Mouse (Mus musculus): ENCODE data around the gene Poldip3. TPM values are rescaled to one million over a fixed set of nuclear protein-coding genes. Genes with fewer than 3 reads are reported as not detected.

The Poldip3 gene
- 10 to 100 TPM; 86.5 to 95.1 TPM for total RNA-seq (2021)
- long read RNA-seq, experiment 1, transcript Poldip3-201 (9 exons, 3,299 nt): major isoform, 81 of 107 reads
- long read RNA-seq, experiment 1, partial matches to known transcripts: 9 of 107 reads
- long read RNA-seq, experiment 1, other reads (novel, unspliced or antisense): 15 of 107 reads
- long read RNA-seq, experiment 2, transcript Poldip3-202 (8 exons, 3,157 nt): minor isoform, 8 of 108 reads
- long read RNA-seq, experiment 2, transcript Poldip3-201 (9 exons, 3,299 nt): major isoform, 84 of 108 reads
- long read RNA-seq, experiment 2, partial matches to known transcripts: 9 of 108 reads
- long read RNA-seq, experiment 2, other reads (novel, unspliced or antisense): 7 of 108 reads

GRCm38 (mm10) chr15:83149196-83150072 lies at the start of gene Poldip3:
TSS of gene Poldip3 (minus strand) at chr15:83149384.
- intact Hi-C loops (cut with DNase I): loop anchor here (1.0 to 2.0 kb wide), 2 partner anchors 23 to 27 kb away; partner anchors contain the start of genes Cyb5r3 and Rrp7a

GRCm38 (mm10) chr15:83193413-83193812 lies 44.2 kb upstream of the Poldip3 start:
- intact Hi-C loops (cut with DNase I): no loop called here
- no peak for TF ChIP-seq CTCF (IDR thresholded peaks at IDR 0.05)

More at GRCm38 (mm10) chr15:83149196-83150072, at the start of gene Poldip3:
- Histone ChIP-seq H3K27ac (peak within 1 kb of the TSS; percentile 98), H3K4me3 (peak within 1 kb of the TSS; percentile 70)
- DNase-seq (ENCODE audit: extremely low spot score in 1 of 2, low spot score in 2 of 2): peak; percentile 97 to 98
- no peak; the same call in 1 of the 2 replicates for TF ChIP-seq CTCF (IDR thresholded peaks at IDR 0.05)

GRCm38 (mm10) chr15:83182351-83182750 lies 33.2 kb upstream of the Poldip3 start:
- DNase-seq (ENCODE audit: extremely low spot score in 1 of 2, low spot score in 2 of 2): no peak
- no peak overlapping the region for H3K27ac ChIP-seq
- TF ChIP-seq CTCF (IDR thresholded peaks at IDR 0.05): no peak
- no peak overlapping the region for H3K4me3 ChIP-seq
- intact Hi-C loops (cut with DNase I): no loop called here

More at GRCm38 (mm10) chr15:83193413-83193812, 44.2 kb upstream of the Poldip3 start:
- no peak overlapping the region for H3K4me3 ChIP-seq
- H3K27ac ChIP-seq: no peak overlapping the region
- no peak for DNase-seq (ENCODE audit: extremely low spot score in 1 of 2, low spot score in 2 of 2)

GRCm38 (mm10) chr15:83181800-83182330 lies 32.7 kb upstream of the Poldip3 start:
- no peak overlapping the region for H3K4me3 ChIP-seq
- DNase-seq (ENCODE audit: extremely low spot score in 1 of 2, low spot score in 2 of 2): no peak
- intact Hi-C loops (cut with DNase I): no loop called here
- TF ChIP-seq CTCF (IDR thresholded peaks at IDR 0.05): no peak
- no peak overlapping the region for H3K27ac ChIP-seq

GRCm38 (mm10) chr15:83180004-83180403 lies 30.8 kb upstream of the Poldip3 start:
- no peak for TF ChIP-seq CTCF (IDR thresholded peaks at IDR 0.05)
- Histone ChIP-seq H3K27ac (no peak overlapping the region), H3K4me3 (no peak overlapping the region)
- intact Hi-C loops (cut with DNase I): no loop called here
- no peak for DNase-seq (ENCODE audit: extremely low spot score in 1 of 2, low spot score in 2 of 2)

GRCm38 (mm10) chr15:83176653-83177052 lies 27.5 kb upstream of the Poldip3 start:
- no peak for DNase-seq (ENCODE audit: extremely low spot score in 1 of 2, low spot score in 2 of 2)
- intact Hi-C loops (cut with DNase I): no loop called here
- no peak for TF ChIP-seq CTCF (IDR thresholded peaks at IDR 0.05)
- H3K27ac ChIP-seq: no peak overlapping the region
- H3K4me3 ChIP-seq: no peak overlapping the region

GRCm38 (mm10) chr15:83173914-83174884 lies 25.0 kb upstream of the Poldip3 start:
- DNase-seq (ENCODE audit: extremely low spot score in 1 of 2, low spot score in 2 of 2): no peak
- Histone ChIP-seq H3K4me3 (no peak overlapping the region), H3K27ac (no peak overlapping the region)
- intact Hi-C loops (cut with DNase I): loop anchor here (2.0 to 5.0 kb wide), 2 partner anchors 25 to 33 kb away; partner anchors contain the start of gene Poldip3
- TF ChIP-seq CTCF (IDR thresholded peaks at IDR 0.05): no peak

- Histone ChIP-seq H3K27ac (peak within 1 kb of the TSS; percentile 94), H3K4me3 (peak within 1 kb of the TSS; percentile 86)
- no peak for TF ChIP-seq CTCF (IDR thresholded peaks at IDR 0.05)
- no peak for DNase-seq (ENCODE audit: extremely low spot score in 1 of 2, low spot score in 2 of 2)
- intact Hi-C loops (cut with DNase I): loop anchor here (2.0 to 5.0 kb wide), 2 partner anchors 24 to 35 kb away; partner anchors contain the start of gene Poldip3
Measured at GRCm38 (mm10) chr15:83172492-83173429, 23.6 kb upstream of the Poldip3 start, which contains the start of gene Cyb5r3. TSS of gene Cyb5r3 (minus strand) at chr15:83172592.

GRCm38 (mm10) chr15:83171712-83172481 lies 22.7 kb upstream of the Poldip3 start:
- Histone ChIP-seq H3K4me3 (peak overlapping the region; percentile 86), H3K27ac (peak overlapping the region; percentile 94)
- intact Hi-C loops (cut with DNase I): loop anchor here (2.0 to 5.0 kb wide), 2 partner anchors 23 to 35 kb away; partner anchors contain the start of gene Poldip3
- TF ChIP-seq CTCF (IDR thresholded peaks at IDR 0.05): peak; percentile 43
- DNase-seq (ENCODE audit: extremely low spot score in 1 of 2, low spot score in 2 of 2): peak; percentile 96 to 97

Measured in left cerebral cortex, adult 2 months (tissue).